Mouse (Mus musculus): ENCODE results near the gene Galc. TPM values are rescaled to one million over a fixed set of nuclear protein-coding genes. Genes with fewer than 3 reads are reported as not detected.

Galc gene
- 10 to 100 TPM; 23.4 to 27.2 (median 25.1) TPM for total RNA-seq (2022)

GRCm38 (mm10) chr12:98258845-98259517 lies at the start of gene Galc:
TSS of gene Galc (minus strand) at chr12:98259459.
- peak; percentile 87 for DNase-seq (ENCODE audit: low spot score in 2 of 2)

GRCm38 (mm10) chr12:98307179-98307915 lies 48.1 kb upstream of the Galc start:
- no peak for DNase-seq (ENCODE audit: low spot score in 2 of 2)

DNA sequence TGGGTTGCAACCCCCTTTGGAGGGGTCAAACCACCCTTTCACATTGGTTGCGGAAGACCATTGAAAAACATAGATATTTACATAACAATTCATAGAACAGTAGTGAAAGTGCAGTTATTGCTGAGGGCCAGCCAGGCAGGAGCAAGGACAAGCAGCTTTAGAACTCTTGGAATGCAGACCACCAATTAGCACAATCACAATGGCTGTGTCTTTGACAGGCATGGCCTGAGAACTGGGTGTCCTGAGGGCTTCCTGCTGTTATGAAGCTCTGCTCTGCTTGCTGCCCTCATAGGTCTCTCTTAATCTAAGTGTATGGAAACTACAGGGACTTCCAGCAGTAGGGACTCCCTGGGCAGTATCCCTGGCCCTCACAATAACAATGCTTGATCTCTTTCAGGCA lies 43.8 kb upstream of the Galc start:
- DNase-seq (ENCODE audit: low spot score in 2 of 2), result no peak

GRCm38 (mm10) chr12:98301980-98302379 lies 42.7 kb upstream of the Galc start:
- no peak for DNase-seq (ENCODE audit: low spot score in 2 of 2)

DNA sequence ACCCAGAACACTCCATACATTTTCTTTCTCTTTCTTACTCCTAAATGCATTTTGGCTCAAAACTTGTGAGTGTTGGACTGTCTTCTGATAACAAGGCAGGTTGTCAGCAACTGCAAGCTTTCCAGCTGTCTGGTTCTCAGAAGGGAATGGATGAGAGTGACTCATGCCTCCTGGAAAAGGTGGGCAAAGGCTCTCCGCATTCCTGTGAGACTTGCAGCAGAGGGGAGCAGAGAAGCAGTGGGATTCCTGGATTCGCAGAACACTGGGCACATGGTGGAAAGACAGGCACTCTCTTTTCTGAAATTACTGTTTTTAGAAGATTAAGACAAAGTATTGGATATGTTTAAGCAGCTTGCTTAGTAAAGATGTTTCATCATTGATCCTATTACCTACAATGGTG lies 35.0 kb upstream of the Galc start:
- no peak for DNase-seq (ENCODE audit: low spot score in 2 of 2)

DNA sequence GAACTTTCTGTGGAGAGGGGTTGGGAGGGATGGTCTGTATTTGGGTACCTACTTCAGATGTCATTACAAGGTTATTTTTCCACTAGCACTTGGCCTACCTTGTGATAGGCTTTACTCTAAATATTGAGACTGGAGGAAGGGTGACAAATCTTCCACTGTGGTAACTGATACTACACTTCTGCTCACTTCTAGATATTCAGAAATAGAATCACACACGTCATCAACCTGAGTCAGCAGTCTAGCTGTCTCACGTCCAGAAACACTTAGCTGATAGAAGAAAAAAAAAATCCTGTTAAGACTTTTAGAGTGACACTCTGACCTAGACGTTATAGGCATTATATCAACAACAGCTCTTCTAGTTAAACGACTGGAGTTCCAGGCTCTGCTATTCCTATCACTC lies 33.0 kb upstream of the Galc start:
- no peak for DNase-seq (ENCODE audit: low spot score in 2 of 2)

GRCm38 (mm10) chr12:98290475-98290874 lies 31.2 kb upstream of the Galc start:
- DNase-seq (ENCODE audit: low spot score in 2 of 2), result no peak

- DNase-seq (ENCODE audit: low spot score in 2 of 2), result no peak
Observed at GRCm38 (mm10) chr12:98284477-98284876, 25.2 kb upstream of the Galc start.

DNA sequence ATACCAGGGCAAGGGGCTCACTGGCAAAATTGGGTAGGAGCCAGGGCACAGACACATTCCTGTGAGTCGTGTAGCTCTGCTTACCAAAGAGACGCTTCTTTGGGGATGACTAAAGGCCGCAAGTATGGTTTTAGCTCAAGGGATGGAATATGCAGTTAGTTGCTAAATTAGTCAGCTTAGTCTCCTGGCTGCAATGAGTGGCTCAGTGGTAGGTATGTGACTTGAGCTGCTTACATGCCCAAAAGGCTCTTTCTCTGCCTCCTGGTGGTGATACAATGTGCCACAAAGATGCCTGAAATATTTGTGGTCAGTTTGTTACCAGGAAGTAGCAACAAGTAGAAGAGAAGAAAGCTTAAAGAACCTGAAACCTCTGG lies 24.2 kb upstream of the Galc start:
- no peak for DNase-seq (ENCODE audit: low spot score in 2 of 2)

- peak in 1 of 2 experiments; percentile 28 for DNase-seq (ENCODE audit: low spot score in 2 of 2)
Observed at GRCm38 (mm10) chr12:98282776-98283486, 23.7 kb upstream of the Galc start.

DNA sequence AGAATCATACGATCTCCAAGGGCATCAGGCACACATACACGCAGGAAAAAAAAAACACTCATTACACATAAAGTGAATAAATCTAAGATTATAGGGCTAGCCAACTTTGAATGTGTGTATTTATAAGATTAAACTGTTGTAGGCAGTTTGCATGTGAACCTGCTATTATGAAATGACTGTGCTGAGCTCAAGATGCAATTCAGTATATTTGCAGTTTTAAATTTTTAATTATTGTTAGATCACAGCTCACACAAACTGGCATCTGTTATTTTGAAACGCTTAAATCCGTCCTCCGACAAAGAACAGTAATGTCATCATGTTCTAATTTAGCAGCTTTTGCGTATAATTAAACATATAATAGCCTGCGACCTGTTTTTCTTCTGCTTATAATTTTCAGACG lies 21.7 kb upstream of the Galc start:
- no peak for DNase-seq (ENCODE audit: low spot score in 2 of 2)

DNA sequence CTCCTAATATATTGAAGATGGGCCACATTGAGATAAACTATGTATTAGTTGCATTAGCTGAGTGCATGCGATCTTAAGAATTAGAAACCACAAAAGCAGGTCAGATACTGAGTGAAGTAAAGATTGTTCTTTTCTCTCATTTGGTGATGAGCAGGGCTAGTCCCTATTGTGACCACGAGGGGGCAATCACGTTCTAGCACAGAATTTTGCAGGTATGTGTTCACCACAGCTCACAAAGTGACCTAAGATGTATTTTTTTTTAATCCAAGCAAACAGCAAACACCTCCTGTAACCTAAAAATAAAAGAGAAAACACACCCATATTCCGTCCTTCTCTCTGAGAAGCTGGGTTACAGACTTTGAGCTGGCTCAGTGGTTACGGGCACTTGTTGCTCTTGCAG lies 21.3 kb upstream of the Galc start:
- peak in 1 of 2 experiments; percentile 36 for DNase-seq (ENCODE audit: low spot score in 2 of 2)

DNA sequence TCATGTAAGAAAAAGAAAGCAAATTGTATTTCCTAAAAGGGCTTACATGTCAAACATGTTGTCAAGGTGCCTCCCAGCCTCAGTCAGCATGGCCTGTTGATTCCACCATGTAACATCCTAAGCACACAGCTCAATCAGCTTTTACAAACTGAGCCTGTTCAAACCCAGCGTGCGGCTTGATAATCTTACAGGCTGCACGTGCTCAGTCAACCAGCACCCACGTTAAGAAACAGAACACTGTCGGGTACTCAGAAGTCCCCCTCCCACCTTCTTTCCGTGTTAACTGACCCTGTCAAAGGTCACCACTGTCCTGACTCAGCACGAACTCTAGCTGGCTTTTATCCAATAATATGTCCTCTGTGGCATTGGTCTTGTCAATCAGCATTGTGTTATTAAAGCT lies 13.2 kb upstream of the Galc start:
- DNase-seq (ENCODE audit: low spot score in 2 of 2), result no peak

DNA sequence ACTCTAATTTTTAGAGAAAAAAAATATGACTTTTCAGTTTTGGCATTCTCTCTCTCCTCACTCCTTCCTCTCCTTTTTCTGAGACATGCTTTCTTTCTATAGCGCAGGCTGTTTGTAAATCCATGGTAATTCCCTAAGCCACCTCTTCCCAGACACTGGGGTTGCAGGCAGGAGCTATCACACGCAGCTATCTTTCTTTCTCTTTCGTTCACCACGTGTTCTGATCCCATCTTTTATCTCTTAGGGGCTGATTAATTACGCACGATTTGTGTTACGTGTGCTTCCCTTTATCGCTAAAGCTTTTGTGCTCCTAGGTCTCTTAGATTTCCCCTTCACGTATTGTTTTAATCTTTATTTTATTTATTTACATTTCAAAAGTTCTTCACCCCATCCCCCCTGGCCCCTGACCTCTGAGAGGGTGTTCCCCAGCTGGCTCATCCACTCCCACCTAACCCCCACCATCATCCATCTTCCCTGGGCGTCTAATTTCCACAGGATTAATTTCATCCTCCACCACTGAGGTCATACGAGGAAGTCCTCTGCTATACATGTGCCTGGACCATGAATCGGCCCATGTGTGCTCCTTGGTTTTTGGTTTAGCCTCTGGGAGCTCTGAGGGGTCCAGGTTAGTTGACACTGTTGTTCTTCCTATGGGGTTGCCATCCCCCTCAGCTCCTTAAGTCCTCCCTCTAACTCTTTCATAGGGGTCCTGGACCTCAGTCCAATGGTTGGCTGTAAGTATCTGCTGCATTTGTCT lies 11.7 kb upstream of the Galc start:
- DNase-seq (ENCODE audit: low spot score in 2 of 2), result no peak

DNA sequence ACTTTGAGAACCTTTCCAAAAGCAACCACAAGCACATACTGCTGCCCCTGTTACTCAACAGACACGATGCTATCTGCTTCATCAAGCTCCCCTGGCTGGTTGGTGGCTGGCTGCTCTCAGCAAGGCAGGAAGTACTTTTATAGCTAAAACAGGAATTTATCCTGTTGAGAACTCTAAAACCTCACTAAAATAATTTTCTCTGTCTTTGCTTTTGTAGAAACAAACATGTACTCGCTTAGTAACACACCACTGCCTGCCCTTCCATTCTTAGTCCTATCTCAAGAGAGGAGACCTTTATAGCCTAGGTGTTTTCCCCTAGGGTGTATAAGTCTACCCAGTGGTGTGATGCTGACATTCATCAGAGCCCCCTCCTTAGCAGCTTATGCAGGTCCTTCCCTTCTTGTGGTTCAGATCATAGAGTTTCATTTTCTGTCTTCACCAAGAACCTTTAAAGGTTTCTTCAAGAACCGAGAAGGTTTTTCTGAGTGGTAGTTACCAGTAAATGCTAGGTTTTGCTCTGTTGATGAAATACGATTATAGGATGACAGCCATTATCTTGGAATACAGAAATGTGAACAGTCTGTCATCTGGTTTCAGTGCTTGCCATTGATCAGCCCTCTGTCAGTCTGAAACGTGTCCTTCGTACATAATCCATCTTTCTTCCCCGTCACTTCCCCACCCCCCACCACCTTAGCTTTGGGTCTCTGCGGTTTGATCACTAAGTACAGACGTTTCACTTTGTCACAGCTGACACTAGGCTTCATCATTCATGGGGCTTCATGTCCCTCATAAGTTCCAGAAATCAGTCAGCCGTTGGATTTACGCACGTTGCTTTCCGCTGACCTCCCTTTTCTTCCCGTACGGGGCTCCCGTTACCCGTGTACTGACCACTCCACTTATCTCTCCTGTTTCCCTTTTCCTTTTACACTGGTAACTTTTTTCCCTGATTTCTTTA lies 10.8 kb upstream of the Galc start:
- no peak for DNase-seq (ENCODE audit: low spot score in 2 of 2)

DNA sequence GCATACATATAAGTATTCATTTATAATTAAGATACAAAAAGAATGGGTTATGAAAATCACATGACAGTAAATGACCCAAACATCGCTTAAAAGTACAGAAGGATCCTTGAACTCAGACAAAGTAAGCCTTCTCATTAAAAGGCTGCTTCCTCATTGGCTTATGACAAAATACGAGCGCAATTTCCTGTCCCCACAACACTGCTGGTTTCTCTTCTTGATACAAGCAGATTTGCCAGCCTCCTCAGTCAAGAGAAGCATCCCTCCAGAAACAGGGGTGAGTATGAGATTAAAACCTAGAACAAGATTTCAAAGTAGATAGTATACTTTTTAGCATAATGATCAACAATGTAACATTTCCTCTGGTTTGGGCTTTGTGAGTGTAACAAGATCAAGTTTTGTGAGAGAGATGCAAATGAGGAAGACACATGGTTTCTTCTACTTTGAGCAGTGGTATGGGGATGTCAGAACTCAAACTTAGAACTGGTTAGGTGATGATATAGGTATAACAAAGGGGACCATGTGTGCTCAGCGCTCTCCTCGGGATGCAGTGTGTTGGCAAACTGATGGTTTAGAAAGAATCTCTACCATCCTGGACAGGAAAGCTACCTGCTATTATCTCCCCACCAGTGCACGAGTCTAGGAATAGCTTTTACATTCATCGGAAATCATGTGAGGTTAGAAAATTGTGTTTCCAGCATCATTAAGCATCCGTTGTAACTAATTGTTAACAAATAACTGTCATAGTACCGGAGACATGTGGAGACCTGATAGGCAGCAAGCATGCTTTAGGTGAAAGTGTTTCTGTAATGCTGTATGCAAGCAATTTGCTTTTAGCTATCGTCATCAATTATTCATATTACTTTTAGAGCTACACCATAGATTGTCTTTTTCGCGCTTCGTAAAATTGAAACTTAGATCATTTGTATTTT lies 9.4 kb upstream of the Galc start, which contains the start of gene Gpr65:
Gene Gpr65, plus strand, starts transcription at position 195 of the 929 bp plus-strand sequence.
- no peak for DNase-seq (ENCODE audit: low spot score in 2 of 2)

GRCm38 (mm10) chr12:98265697-98266096 lies 6.4 kb upstream of the Galc start:
- no peak for DNase-seq (ENCODE audit: low spot score in 2 of 2)

GRCm38 (mm10) chr12:98259518-98259852 lies 226 bp upstream of the Galc start:
- no peak for DNase-seq (ENCODE audit: low spot score in 2 of 2)

DNA sequence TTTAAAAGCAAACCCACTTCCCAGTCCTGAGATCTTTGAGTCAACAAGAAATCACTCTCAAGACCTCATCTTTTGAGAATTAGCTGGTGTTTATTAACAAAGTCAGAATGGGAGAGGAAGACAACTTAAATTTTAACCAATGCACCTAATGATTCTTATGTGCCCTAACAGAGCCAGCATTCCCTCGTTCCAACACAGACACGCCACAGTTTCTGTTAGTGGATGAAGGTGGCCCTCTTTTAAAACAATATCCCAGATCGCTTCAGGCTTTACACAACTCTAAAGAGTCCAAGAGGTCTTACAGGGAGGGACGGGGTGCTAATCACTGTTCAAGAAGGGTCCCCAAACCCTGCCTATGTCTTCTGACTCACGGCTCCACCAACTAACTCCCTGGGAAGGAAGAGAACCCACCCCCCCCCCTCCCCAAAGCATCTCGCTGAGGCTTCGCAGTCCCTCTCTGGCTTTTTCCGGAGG lies 851 bp downstream of the Galc start:
- DNase-seq (ENCODE audit: low spot score in 2 of 2), result no peak
